Mouse (Mus musculus) erythroblast, embryonic 14.5 days (primary cell): ENCODE measurements around the gene Atp6v1b1.

Experiments
- GATA1 ChIP-seq: IDR thresholded peaks from 2 replicates; pipeline ENCODE4 v1.6.1; 2012; ENCODE audit warnings: low read length, inconsistent platforms, mixed read lengths
- TAL1 ChIP-seq: IDR thresholded peaks from 3 replicates; pipeline ENCODE4 v1.6.1; 2012; ENCODE audit warnings: low read length, inconsistent platforms, mixed read lengths

GRCm38 (mm10) chr6:83774126-83774525, 31.3 kb downstream of the Atp6v1b1 start:
- TF ChIP-seq TAL1 (no peak), GATA1 (no peak)
